Mouse (Mus musculus) midbrain, embryonic 16.5 days (tissue): Measurements from ENCODE around the gene Pip4k2b. TPM values are rescaled to one million over a fixed set of nuclear protein-coding genes. Genes with fewer than 3 reads are reported as not detected.

Experiments used
- ATAC-seq: fragments of 200-750 bp; cut with Nextera tagmentation; 2 replicates; pipeline ENCODE4 v1.8.0; 2017; ENCODE audit warnings: moderate TSS enrichment
- H3K27ac ChIP-seq: fragments of 300-500 bp; sonication (generic); 2 replicates; pipeline ENCODE4 v1.5.1; 2014; ENCODE audit warnings: mild to moderate bottlenecking, low read length, mixed read lengths
- H3K27me3 ChIP-seq: fragments of 300-500 bp; sonication (generic); 2 replicates; pipeline ENCODE4 v1.6.1; 2014; ENCODE audit warnings: low read depth, low read length, mixed read lengths; ENCODE audit not compliant: control insufficient read depth, insufficient read depth
- H3K36me3 ChIP-seq: fragments of 300-500 bp; sonication (generic); 2 replicates; pipeline ENCODE4 v1.6.1; 2014; ENCODE audit warnings: mild to moderate bottlenecking, low read length, moderate library complexity, mixed read lengths; ENCODE audit not compliant: control insufficient read depth, insufficient read depth
- H3K4me1 ChIP-seq: fragments of 300-500 bp; sonication (generic); 2 replicates; pipeline ENCODE4 v1.6.1; 2014; ENCODE audit warnings: mild to moderate bottlenecking, low read length, mixed read lengths; ENCODE audit not compliant: control insufficient read depth, insufficient read depth
- H3K4me2 ChIP-seq: fragments of 300-500 bp; sonication (generic); 2 replicates; pipeline ENCODE4 v1.6.1; 2014; ENCODE audit warnings: mild to moderate bottlenecking, low read length, mixed read lengths
- H3K4me3 ChIP-seq: fragments of 300-500 bp; sonication (generic); 2 replicates; pipeline ENCODE4 v1.5.1; 2014; ENCODE audit warnings: low read depth, mild to moderate bottlenecking, low read length, moderate library complexity, mixed read lengths
- H3K9ac ChIP-seq: fragments of 300-500 bp; sonication (generic); 2 replicates; pipeline ENCODE4 v1.6.1; 2014; ENCODE audit warnings: low read depth, low read length, mixed read lengths
- H3K9me3 ChIP-seq: fragments of 300-500 bp; sonication (generic); replicated peaks from 2 replicates; pipeline ENCODE4 v1.6.1; 2014; ENCODE audit warnings: mild to moderate bottlenecking, low read length, mixed read lengths; ENCODE audit not compliant: control insufficient read depth, poor library complexity, severe bottlenecking
- WGBS: fragments of 180-500 bp; shearing (Covaris S2); extraction: QIAGEN DNeasy Blood & Tissue Kit; methylation state at CpG from one replicate; pipeline ENCODE4 v1.1.7; 2014; 5-methylcytosine and 5-hydroxymethylcytosine counted together
- polyA plus RNA-seq: library from polyadenylated mRNA; unstranded; fragments of >200 nt; fragmentation: Nextera tagmentation; extraction: Ambion mirVana; gene quantifications from 2 replicates; pipeline ENCODE4 v1.2.1, GENCODE M21; 2015

Gene Pip4k2b
- polyA plus RNA-seq, 1 experiment from 2014 or later = 5.1 TPM

GRCm38 (mm10) chr11:97733689-97734088 is 10.8 kb downstream of the Pip4k2b start:
- no peaks in the 10 kb centered on the region for H3K9me3 ChIP-seq
- H3K27ac ChIP-seq = no peak overlapping the region
- H3K36me3 ChIP-seq = peaks cover 14% of the 10 kb centered on the region; the same call in 1 of the 2 replicates
- H3K4me2 ChIP-seq = no peak overlapping the region
- H3K27me3 ChIP-seq = no peaks in the 10 kb centered on the region
- WGBS = 53% methylated on average over 10 of the region's 10 CpGs
- no peak for ATAC-seq
- H3K4me3 ChIP-seq = no peak overlapping the region
- H3K4me1 ChIP-seq = no peaks in the 10 kb centered on the region
- H3K9ac ChIP-seq = no peak overlapping the region

- H3K9ac ChIP-seq = no peak overlapping the region
- no peaks in the 10 kb centered on the region for H3K4me1 ChIP-seq
- WGBS = 94% methylated on average over 7 of the region's 7 CpGs
- no peak overlapping the region for H3K4me3 ChIP-seq
- H3K9me3 ChIP-seq = no peaks in the 10 kb centered on the region
- no peak overlapping the region for H3K4me2 ChIP-seq
- no peak overlapping the region for H3K27ac ChIP-seq
- no peaks in the 10 kb centered on the region for H3K27me3 ChIP-seq
- H3K36me3 ChIP-seq = peaks cover 39% of the 10 kb centered on the region
- no peak for ATAC-seq
Measured at GRCm38 (mm10) chr11:97728730-97729129, 15.8 kb downstream of the Pip4k2b start.

- H3K27ac ChIP-seq = no peak overlapping the region
- no peaks in the 10 kb centered on the region for H3K27me3 ChIP-seq
- peaks cover 43% of the 10 kb centered on the region for H3K36me3 ChIP-seq
- WGBS = 91% methylated on average over 7 of the region's 7 CpGs
- no peaks in the 10 kb centered on the region for H3K9me3 ChIP-seq
- no peak overlapping the region for H3K4me2 ChIP-seq
- no peaks in the 10 kb centered on the region for H3K4me1 ChIP-seq
- ATAC-seq = no peak
- no peak overlapping the region for H3K4me3 ChIP-seq
- no peak overlapping the region for H3K9ac ChIP-seq
Measured at GRCm38 (mm10) chr11:97728311-97728710, 16.2 kb downstream of the Pip4k2b start.

GRCm38 (mm10) chr11:97723709-97724108 is 20.8 kb downstream of the Pip4k2b start:
- H3K9ac ChIP-seq = no peak overlapping the region
- peaks cover 69% of the 10 kb centered on the region for H3K36me3 ChIP-seq
- 90% methylated on average over 7 of the region's 7 CpGs for WGBS
- no peaks in the 10 kb centered on the region for H3K27me3 ChIP-seq
- H3K4me2 ChIP-seq = no peak overlapping the region
- no peak overlapping the region for H3K4me3 ChIP-seq
- ATAC-seq = no peak
- H3K27ac ChIP-seq = no peak overlapping the region
- H3K4me1 ChIP-seq = no peaks in the 10 kb centered on the region
- no peaks in the 10 kb centered on the region for H3K9me3 ChIP-seq

- Histone ChIP-seq H3K27me3 (no peaks in the 10 kb centered on the region), H3K36me3 (peaks cover 63% of the 10 kb centered on the region)
Measured at GRCm38 (mm10) chr11:97721338-97721737, 23.2 kb downstream of the Pip4k2b start.

GRCm38 (mm10) chr11:97719041-97719440 is 25.5 kb downstream of the Pip4k2b start:
- H3K4me2 ChIP-seq = no peak overlapping the region
- no peak overlapping the region for H3K27ac ChIP-seq
- H3K9me3 ChIP-seq = no peaks in the 10 kb centered on the region
- H3K4me3 ChIP-seq = no peak overlapping the region
- H3K4me1 ChIP-seq = no peaks in the 10 kb centered on the region
- 93% methylated on average over 4 of the region's 4 CpGs for WGBS
- H3K27me3 ChIP-seq = no peaks in the 10 kb centered on the region
- H3K36me3 ChIP-seq = peaks cover 58% of the 10 kb centered on the region
- ATAC-seq = no peak
- H3K9ac ChIP-seq = no peak overlapping the region

More at GRCm38 (mm10) chr11:97721338-97721737, 23.2 kb downstream of the Pip4k2b start:
- Histone ChIP-seq H3K4me2 (no peak overlapping the region), H3K9me3 (no peaks in the 10 kb centered on the region), H3K27ac (no peak overlapping the region), H3K9ac (no peak overlapping the region), H3K4me1 (no peaks in the 10 kb centered on the region), H3K4me3 (no peak overlapping the region)
- 99% methylated on average over 4 of the region's 4 CpGs for WGBS
- no peak for ATAC-seq

- no peaks in the 10 kb centered on the region for H3K4me1 ChIP-seq
- WGBS = 92% methylated on average over 15 of the region's 15 CpGs
- H3K9me3 ChIP-seq = no peaks in the 10 kb centered on the region
- H3K27ac ChIP-seq = no peak overlapping the region
- no peak overlapping the region for H3K9ac ChIP-seq
- H3K4me3 ChIP-seq = no peak overlapping the region
- H3K36me3 ChIP-seq = peaks cover 59% of the 10 kb centered on the region
- H3K4me2 ChIP-seq = no peak overlapping the region
- no peaks in the 10 kb centered on the region for H3K27me3 ChIP-seq
- no peak for ATAC-seq
Measured at GRCm38 (mm10) chr11:97718281-97718860, 26.1 kb downstream of the Pip4k2b start.

GRCm38 (mm10) chr11:97717369-97718280 is 26.9 kb downstream of the Pip4k2b start:
- Histone ChIP-seq H3K4me2 (no peak overlapping the region), H3K4me1 (no peaks in the 10 kb centered on the region), H3K9ac (no peak overlapping the region), H3K9me3 (no peaks in the 10 kb centered on the region), H3K36me3 (peaks cover 58% of the 10 kb centered on the region), H3K27me3 (no peaks in the 10 kb centered on the region), H3K4me3 (no peak overlapping the region), H3K27ac (no peak overlapping the region)
- no peak for ATAC-seq
- 91% methylated on average over 26 of the region's 26 CpGs for WGBS

GRCm38 (mm10) chr11:97716021-97716420 is 28.5 kb downstream of the Pip4k2b start:
- no peak for ATAC-seq
- no peak overlapping the region for H3K4me2 ChIP-seq
- H3K36me3 ChIP-seq = peaks cover 52% of the 10 kb centered on the region
- H3K9ac ChIP-seq = no peak overlapping the region
- H3K27me3 ChIP-seq = no peaks in the 10 kb centered on the region
- no peaks in the 10 kb centered on the region for H3K4me1 ChIP-seq
- H3K4me3 ChIP-seq = no peak overlapping the region
- WGBS = 91% methylated on average over 8 of the region's 8 CpGs
- no peak overlapping the region for H3K27ac ChIP-seq
- H3K9me3 ChIP-seq = no peaks in the 10 kb centered on the region
